Mouse (Mus musculus): ENCODE results near the gene Gm42688. TPM values are rescaled to one million over a fixed set of nuclear protein-coding genes. Genes with fewer than 3 reads are reported as not detected.

The Gm42688 gene
- polyA plus RNA-seq, 1 experiment from 2014 or later = 1.1 TPM

DNA sequence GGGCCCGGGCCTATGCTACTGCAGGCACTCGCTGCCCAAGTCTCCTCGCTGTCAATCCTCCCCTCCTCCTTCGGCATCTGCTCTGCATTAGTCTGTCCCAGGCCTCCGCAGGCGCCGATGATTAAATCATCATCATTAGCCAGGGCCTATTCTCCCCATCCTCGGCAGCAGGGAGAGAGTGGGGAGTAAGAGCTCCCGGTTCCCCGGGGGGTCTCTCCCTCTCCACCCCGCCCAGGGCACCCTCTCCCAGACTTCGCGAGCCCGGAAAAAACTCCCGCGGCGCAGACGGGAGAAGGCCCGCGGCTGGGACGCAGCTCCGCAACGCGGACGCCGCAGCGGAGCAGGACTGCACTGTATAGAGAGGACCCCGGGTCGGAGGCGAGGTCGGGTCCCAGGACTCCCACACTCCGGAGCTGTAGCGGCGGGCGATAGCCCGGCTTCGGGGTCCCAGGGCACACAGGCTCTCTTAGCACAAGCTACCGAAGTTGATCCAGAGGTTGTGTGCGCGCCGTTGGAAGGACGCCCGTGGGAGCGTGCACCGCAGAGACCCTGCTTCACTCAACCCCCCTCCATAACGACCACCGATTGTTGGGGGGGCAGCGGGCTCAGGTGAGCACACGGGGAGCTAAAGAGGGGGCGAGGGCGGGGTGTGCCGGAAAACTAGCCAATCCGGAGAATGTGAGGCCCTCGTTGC lies 23.6 kb upstream of the Gm42688 start, which contains the start of gene Pcgf1:
TSS of gene Pcgf1 (plus strand) at position 240 of the 694 bp plus-strand sequence.
- H3K27me3 ChIP-seq (ENCODE audit: control insufficient read depth, insufficient read depth, low read length) = peaks cover 6% of the 10 kb centered on the region; the same call in 1 of the 2 replicates
- no peaks in the 10 kb centered on the region for H3K4me1 ChIP-seq (replicated peaks; ENCODE audit: control insufficient read depth, insufficient read depth)
- H3K27ac ChIP-seq (replicated peaks) = peak within 1 kb of the TSS; percentile 83; the same call in 1 of the 2 replicates
- H3K36me3 ChIP-seq (ENCODE audit: control insufficient read depth, insufficient read depth, low read length) = 0 out of 2 replicates have a peak, but pooled peaks cover 3% of the 10 kb centered on the region
- peak within 1 kb of the TSS; percentile 77 for H3K4me3 ChIP-seq (ENCODE audit: low read depth, low read length)
- ATAC-seq (ENCODE audit: low FRiP score, low TSS enrichment) (peak; percentile 51), DNase-seq (ENCODE audit: low spot score) (peak; percentile 58)
- TF ChIP-seq CTCF (IDR thresholded peaks at IDR 0.05; ENCODE audit: low read depth) (no peak), EP300 (optimal IDR thresholded peaks at IDR 0.05) (no peak)
- under 1% methylated on average over 54 of the region's 54 CpGs for WGBS
- H3K9ac ChIP-seq (ENCODE audit: low read length) = peak within 1 kb of the TSS; percentile 79
- no peaks in the 10 kb centered on the region for H3K9me3 ChIP-seq (ENCODE audit: control insufficient read depth, low read length)
- peak within 1 kb of the TSS; percentile 98 for H3K4me2 ChIP-seq (replicated peaks; ENCODE audit: low read depth)

DNA sequence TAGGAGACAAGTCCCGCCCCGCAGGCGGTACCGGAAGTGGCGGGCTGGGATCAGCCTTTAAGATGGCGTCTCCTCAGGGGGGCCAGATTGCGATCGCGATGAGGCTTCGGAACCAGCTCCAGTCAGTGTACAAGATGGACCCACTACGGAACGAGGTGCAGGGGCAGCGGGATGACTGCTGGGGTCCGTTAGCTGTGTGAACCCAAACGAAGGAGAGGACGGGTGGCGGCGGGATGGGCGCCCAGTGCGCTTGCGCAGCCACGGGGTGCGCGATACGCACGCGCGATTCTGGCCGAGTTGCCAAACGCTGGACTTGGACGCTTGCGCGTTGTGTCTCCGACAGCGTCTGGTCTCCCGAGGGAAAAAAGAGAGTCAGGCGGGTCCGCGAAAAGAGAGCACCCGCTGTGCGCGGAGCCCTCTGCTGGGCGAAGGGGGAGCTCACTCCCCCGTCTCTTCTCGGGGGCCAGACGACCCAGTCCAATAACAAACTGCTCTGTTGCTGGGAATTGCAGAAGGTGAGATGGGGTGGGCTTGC lies 23.0 kb upstream of the Gm42688 start:
- WGBS = under 1% methylated on average over 46 of the region's 46 CpGs
- ATAC-seq (ENCODE audit: low FRiP score, low TSS enrichment) (peak; percentile 91), DNase-seq (ENCODE audit: low spot score) (peak; percentile 98)
- H3K4me1 ChIP-seq (replicated peaks; ENCODE audit: control insufficient read depth, insufficient read depth) = no peaks in the 10 kb centered on the region
- H3K27ac ChIP-seq (replicated peaks) = peak overlapping the region; percentile 83; the same call in 1 of the 2 replicates
- peak; percentile 78 for TF ChIP-seq CTCF (IDR thresholded peaks at IDR 0.05; ENCODE audit: low read depth)
- TF ChIP-seq EP300 (optimal IDR thresholded peaks at IDR 0.05) = no peak
- peak overlapping the region; percentile 79 for H3K9ac ChIP-seq (ENCODE audit: low read length)
- H3K4me3 ChIP-seq (ENCODE audit: low read depth, low read length) = peak overlapping the region; percentile 77
- H3K36me3 ChIP-seq (ENCODE audit: control insufficient read depth, insufficient read depth, low read length) = 0 out of 2 replicates have a peak, but pooled peaks cover 3% of the 10 kb centered on the region
- H3K4me2 ChIP-seq (replicated peaks; ENCODE audit: low read depth) = peak overlapping the region; percentile 98
- H3K27me3 ChIP-seq (ENCODE audit: control insufficient read depth, insufficient read depth, low read length) = peaks cover 6% of the 10 kb centered on the region; the same call in 1 of the 2 replicates
- H3K9me3 ChIP-seq (ENCODE audit: control insufficient read depth, low read length) = no peaks in the 10 kb centered on the region

DNA sequence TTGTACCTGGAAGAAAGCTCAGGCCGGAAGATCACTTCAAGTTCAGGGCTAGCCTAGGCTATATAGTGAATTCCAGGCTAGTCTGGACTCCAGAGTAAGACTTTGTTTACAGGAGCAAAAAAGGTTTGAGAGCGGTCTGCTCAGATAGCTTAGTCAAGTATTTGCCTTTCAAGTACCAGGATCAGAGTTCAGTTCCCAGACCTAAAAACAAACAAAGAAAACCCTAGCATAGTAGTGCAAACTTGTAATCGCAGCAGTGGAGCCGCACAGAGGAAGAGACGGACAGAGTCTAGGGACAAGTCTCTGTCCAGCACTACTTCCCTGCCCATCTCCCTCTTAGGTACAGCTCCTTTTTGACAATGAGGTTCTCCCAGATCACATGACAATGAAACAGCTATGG lies 21.2 kb upstream of the Gm42688 start:
- 71% methylated on average over 5 of the region's 5 CpGs for WGBS
- H3K4me2 ChIP-seq (replicated peaks; ENCODE audit: low read depth) = no peak overlapping the region
- no peaks in the 10 kb centered on the region for H3K4me1 ChIP-seq (replicated peaks; ENCODE audit: control insufficient read depth, insufficient read depth)
- ATAC-seq (ENCODE audit: low FRiP score, low TSS enrichment) (no peak), DNase-seq (ENCODE audit: low spot score) (no peak)
- H3K9ac ChIP-seq (ENCODE audit: low read length) = no peak overlapping the region
- no peak overlapping the region for H3K4me3 ChIP-seq (ENCODE audit: low read depth, low read length)
- TF ChIP-seq CTCF (IDR thresholded peaks at IDR 0.05; ENCODE audit: low read depth) (no peak), EP300 (optimal IDR thresholded peaks at IDR 0.05) (no peak)
- H3K36me3 ChIP-seq (ENCODE audit: control insufficient read depth, insufficient read depth, low read length) = 0 out of 2 replicates have a peak, but pooled peaks cover 3% of the 10 kb centered on the region
- no peak overlapping the region for H3K27ac ChIP-seq (replicated peaks)
- H3K9me3 ChIP-seq (ENCODE audit: control insufficient read depth, low read length) = no peaks in the 10 kb centered on the region
- H3K27me3 ChIP-seq (ENCODE audit: control insufficient read depth, insufficient read depth, low read length) = peaks cover 6% of the 10 kb centered on the region; the same call in 1 of the 2 replicates

DNA sequence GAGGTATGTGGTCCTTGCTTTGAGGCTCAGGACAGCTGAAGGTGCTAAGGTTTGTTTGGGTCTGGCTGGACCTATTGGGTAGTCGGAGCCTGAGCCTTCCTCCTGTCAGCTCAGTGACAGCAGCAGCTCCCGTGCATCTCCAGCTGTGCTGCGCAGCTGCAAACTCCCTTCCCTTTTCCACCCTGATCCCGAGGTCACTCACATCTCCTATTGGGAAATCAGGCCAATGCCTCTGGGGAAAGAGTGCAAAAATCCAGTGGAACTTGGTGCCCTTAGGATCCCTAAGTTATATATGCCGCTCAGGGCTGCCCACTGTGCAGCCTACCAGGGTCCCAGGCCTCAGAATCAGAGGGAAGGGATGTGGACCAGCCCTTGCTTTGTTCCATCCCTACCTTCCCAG lies 17.9 kb upstream of the Gm42688 start:
- H3K4me1 ChIP-seq (replicated peaks; ENCODE audit: control insufficient read depth, insufficient read depth) = no peaks in the 10 kb centered on the region
- no peak for DNase-seq (ENCODE audit: low spot score)
- no peak overlapping the region for H3K27ac ChIP-seq (replicated peaks)
- peaks cover 24% of the 10 kb centered on the region; the same call in 1 of the 2 replicates for H3K27me3 ChIP-seq (ENCODE audit: control insufficient read depth, insufficient read depth, low read length)
- H3K36me3 ChIP-seq (ENCODE audit: control insufficient read depth, insufficient read depth, low read length) = 0 out of 2 replicates have a peak, but pooled peaks cover 3% of the 10 kb centered on the region
- TF ChIP-seq EP300 (optimal IDR thresholded peaks at IDR 0.05) (no peak), CTCF (IDR thresholded peaks at IDR 0.05; ENCODE audit: low read depth) (no peak)
- H3K9ac ChIP-seq (ENCODE audit: low read length) = no peak overlapping the region
- no peaks in the 10 kb centered on the region for H3K9me3 ChIP-seq (ENCODE audit: control insufficient read depth, low read length)
- H3K4me2 ChIP-seq (replicated peaks; ENCODE audit: low read depth) = no peak overlapping the region
- WGBS = 28% methylated on average over 5 of the region's 5 CpGs
- no peak overlapping the region for H3K4me3 ChIP-seq (ENCODE audit: low read depth, low read length)
- ATAC-seq (ENCODE audit: low FRiP score, low TSS enrichment) = no peak

DNA sequence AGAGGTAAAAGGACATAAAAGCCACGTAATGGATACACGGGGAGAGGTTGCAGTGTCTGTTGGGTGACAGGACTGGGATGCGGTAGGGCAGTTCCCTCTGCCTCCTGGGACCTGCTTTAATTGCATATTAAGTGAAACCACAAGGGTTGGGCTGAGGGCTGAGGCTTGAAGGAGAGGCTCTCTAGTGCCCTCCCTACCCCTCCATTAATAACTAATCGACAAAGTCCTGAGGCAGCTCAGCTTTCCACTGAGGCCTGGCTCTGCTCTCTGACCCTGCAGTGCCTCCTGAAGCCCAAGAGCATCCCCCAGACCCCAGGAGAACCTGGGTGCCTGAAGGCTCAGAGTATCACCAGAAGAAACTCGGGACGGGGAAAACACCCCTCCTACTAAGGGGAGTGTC lies 16.9 kb upstream of the Gm42688 start:
- H3K4me3 ChIP-seq (ENCODE audit: low read depth, low read length) = no peak overlapping the region
- WGBS = 14% methylated on average over 6 of the region's 6 CpGs
- peaks cover 26% of the 10 kb centered on the region; the same call in 1 of the 2 replicates for H3K27me3 ChIP-seq (ENCODE audit: control insufficient read depth, insufficient read depth, low read length)
- ATAC-seq (ENCODE audit: low FRiP score, low TSS enrichment) (no peak), DNase-seq (ENCODE audit: low spot score) (no peak)
- no peak overlapping the region for H3K9ac ChIP-seq (ENCODE audit: low read length)
- H3K36me3 ChIP-seq (ENCODE audit: control insufficient read depth, insufficient read depth, low read length) = 0 out of 2 replicates have a peak, but pooled peaks cover 3% of the 10 kb centered on the region
- H3K4me2 ChIP-seq (replicated peaks; ENCODE audit: low read depth) = no peak overlapping the region
- no peaks in the 10 kb centered on the region for H3K4me1 ChIP-seq (replicated peaks; ENCODE audit: control insufficient read depth, insufficient read depth)
- TF ChIP-seq CTCF (IDR thresholded peaks at IDR 0.05; ENCODE audit: low read depth) (no peak), EP300 (optimal IDR thresholded peaks at IDR 0.05) (no peak)
- no peaks in the 10 kb centered on the region for H3K9me3 ChIP-seq (ENCODE audit: control insufficient read depth, low read length)
- no peak overlapping the region for H3K27ac ChIP-seq (replicated peaks)

Measured in stomach, postnatal 0 days (tissue).